Mouse (Mus musculus): Measurements from ENCODE around the gene Tnfrsf25. TPM values are rescaled to one million over a fixed set of nuclear protein-coding genes. Genes with fewer than 3 reads are reported as not detected.
A peak's percentile ranks its signal among the peaks of the same experiment; 100 is the strongest.

Gene Tnfrsf25
- total and polyA plus RNA-seq, 3 experiments: not detected

DNA sequence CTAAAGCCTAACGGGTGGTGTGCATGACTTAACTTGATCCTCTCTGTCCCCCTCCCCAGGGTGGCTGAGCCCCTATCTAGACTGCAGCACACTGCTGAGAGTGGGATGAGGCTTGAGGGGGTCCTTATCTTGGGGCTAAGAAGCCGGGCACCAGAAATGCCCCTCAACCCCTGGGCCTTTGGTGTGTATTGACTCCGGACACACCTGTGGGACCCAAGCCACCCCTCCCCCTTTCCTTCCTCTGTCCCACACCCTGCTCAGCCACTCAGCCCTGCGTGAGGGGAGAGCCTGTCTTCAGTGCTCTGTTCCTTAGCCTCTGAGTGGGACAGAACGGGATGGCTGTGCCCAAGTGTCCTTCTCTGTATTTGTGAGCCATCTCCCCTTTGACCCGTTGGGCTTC is 18.8 kb upstream of the Tnfrsf25 start:
- no peaks in the 10 kb centered on the region for H3K36me3 ChIP-seq (replicated peaks)
- ATAC-seq (ENCODE audit: extremely low read depth, insufficient number of reproducible peaks, low FRiP score, poor library complexity, severe bottlenecking): no peak
- H3K27me3 ChIP-seq (ENCODE audit: insufficient read depth, low read length): peaks cover 10% of the 10 kb centered on the region; the same call in 1 of the 2 replicates
- H3K4me1 ChIP-seq (ENCODE audit: insufficient read depth, low read depth, low read length): peaks cover 36% of the 10 kb centered on the region
- DNase-seq (ENCODE audit: low spot score): no peak
- no peaks in the 10 kb centered on the region for H3K9me3 ChIP-seq (replicated peaks)
- H3K4me3 ChIP-seq (ENCODE audit: low read depth, low read length): no peak overlapping the region
- TF ChIP-seq GATA1 (IDR thresholded peaks at IDR 0.05; ENCODE audit: borderline replicate concordance, low read length): no peak
- TF ChIP-seq CTCF (IDR thresholded peaks at IDR 0.05; ENCODE audit: low read depth, low read length): no peak
- no peak for TF ChIP-seq TAL1 (conservative IDR thresholded peaks at IDR 0.05; ENCODE audit: low read depth, low read length)
- no peak for TF ChIP-seq GATA2 (IDR thresholded peaks at IDR 0.05; ENCODE audit: borderline replicate concordance, low read depth, low read length)
- no peak for TF ChIP-seq POLR2AphosphoS5 (IDR thresholded peaks at IDR 0.05; ENCODE audit: insufficient replicate concordance, low read depth, low read length)

DNA sequence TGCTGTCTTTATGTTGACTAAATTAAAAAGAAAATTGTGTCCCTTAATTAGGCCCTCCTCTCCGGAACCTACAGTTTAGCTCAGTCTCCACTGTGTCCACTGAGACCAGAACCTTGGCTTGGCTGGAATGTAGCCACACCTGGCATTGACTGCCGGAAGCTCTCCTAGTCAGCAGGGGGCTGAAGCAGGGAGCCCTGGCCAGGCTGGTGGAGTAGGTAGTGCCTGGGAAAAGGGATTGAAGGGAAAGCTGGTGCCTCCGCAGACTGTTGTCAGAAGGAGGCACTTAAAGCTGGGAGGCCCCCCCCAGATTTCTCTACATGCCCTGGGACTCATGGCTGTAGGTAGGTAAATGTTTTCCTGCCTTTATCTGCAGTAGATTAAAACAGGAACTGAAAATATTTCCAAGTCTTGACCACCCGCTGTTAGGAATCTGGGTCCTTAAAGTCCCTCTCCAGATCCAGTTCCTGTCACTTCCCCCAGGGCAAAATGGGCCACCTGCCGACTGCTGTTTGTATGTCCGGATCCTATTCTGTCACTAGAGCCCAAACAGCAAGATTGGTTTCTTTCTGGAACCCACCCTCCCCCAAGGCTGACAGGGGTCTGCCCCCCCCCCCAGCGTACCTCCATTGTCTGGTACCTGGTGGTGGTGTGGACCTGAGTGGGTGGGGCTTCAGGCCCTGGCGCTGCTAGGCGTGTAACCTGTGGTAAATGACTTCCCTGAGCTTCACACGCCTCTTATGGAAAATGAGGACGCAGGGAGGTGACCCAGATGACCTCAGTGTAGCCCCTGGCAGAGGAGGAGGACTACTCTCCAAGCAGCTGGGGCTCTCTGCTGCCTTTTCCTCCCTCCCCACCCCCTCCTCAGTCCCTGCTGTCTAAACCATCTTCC is 17.6 kb upstream of the Tnfrsf25 start:
- Histone ChIP-seq H3K4me3 (ENCODE audit: low read depth, low read length) (no peak overlapping the region), H3K36me3 (replicated peaks) (no peaks in the 10 kb centered on the region), H3K4me1 (ENCODE audit: insufficient read depth, low read depth, low read length) (peaks cover 25% of the 10 kb centered on the region), H3K9me3 (replicated peaks) (no peaks in the 10 kb centered on the region), H3K27me3 (ENCODE audit: insufficient read depth, low read length) (peaks cover 10% of the 10 kb centered on the region; the same call in 1 of the 2 replicates)
- TF ChIP-seq CTCF (IDR thresholded peaks at IDR 0.05; ENCODE audit: low read depth, low read length): no peak
- TF ChIP-seq TAL1 (conservative IDR thresholded peaks at IDR 0.05; ENCODE audit: low read depth, low read length): no peak
- TF ChIP-seq GATA2 (IDR thresholded peaks at IDR 0.05; ENCODE audit: borderline replicate concordance, low read depth, low read length): no peak
- TF ChIP-seq GATA1 (IDR thresholded peaks at IDR 0.05; ENCODE audit: borderline replicate concordance, low read length): no peak
- no peak for TF ChIP-seq POLR2AphosphoS5 (IDR thresholded peaks at IDR 0.05; ENCODE audit: insufficient replicate concordance, low read depth, low read length)
- ATAC-seq (ENCODE audit: extremely low read depth, insufficient number of reproducible peaks, low FRiP score, poor library complexity, severe bottlenecking) (no peak), DNase-seq (ENCODE audit: low spot score) (no peak)

DNA sequence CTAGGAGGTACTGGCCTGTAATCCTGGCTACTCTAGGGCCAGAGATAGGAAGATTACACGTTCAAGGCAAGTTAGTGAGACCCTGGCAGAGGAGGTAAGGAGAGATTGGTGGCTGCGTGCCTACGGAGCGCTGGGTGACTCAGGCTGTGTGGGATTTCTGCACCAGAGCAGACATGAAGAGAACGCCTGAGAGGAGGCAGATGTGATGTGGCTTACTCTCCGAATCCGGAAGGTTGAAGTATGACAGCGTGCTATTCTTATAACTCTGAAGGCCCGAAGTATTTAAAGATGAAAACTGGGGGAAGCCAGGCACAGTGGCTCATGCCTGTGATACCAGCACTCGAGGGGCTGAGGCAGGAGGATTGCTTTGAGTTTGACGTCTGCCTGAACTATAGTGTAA is 15.2 kb upstream of the Tnfrsf25 start:
- H3K4me1 ChIP-seq (ENCODE audit: insufficient read depth, low read depth, low read length): peaks cover 15% of the 10 kb centered on the region
- H3K27me3 ChIP-seq (ENCODE audit: insufficient read depth, low read length): peaks cover 11% of the 10 kb centered on the region; the same call in 1 of the 2 replicates
- no peak for DNase-seq (ENCODE audit: low spot score)
- peaks cover 9% of the 10 kb centered on the region for H3K36me3 ChIP-seq (replicated peaks)
- no peak overlapping the region for H3K4me3 ChIP-seq (ENCODE audit: low read depth, low read length)
- no peaks in the 10 kb centered on the region for H3K9me3 ChIP-seq (replicated peaks)
- TF ChIP-seq CTCF (IDR thresholded peaks at IDR 0.05; ENCODE audit: low read depth, low read length): no peak
- no peak for TF ChIP-seq GATA1 (IDR thresholded peaks at IDR 0.05; ENCODE audit: borderline replicate concordance, low read length)
- no peak for ATAC-seq (ENCODE audit: extremely low read depth, insufficient number of reproducible peaks, low FRiP score, poor library complexity, severe bottlenecking)

GRCm38 (mm10) chr4:152101081-152101653 is 14.6 kb upstream of the Tnfrsf25 start:
- H3K9me3 ChIP-seq (replicated peaks): no peaks in the 10 kb centered on the region
- DNase-seq (ENCODE audit: low spot score): no peak
- peaks cover 11% of the 10 kb centered on the region; the same call in 1 of the 2 replicates for H3K27me3 ChIP-seq (ENCODE audit: insufficient read depth, low read length)
- TF ChIP-seq TAL1 (conservative IDR thresholded peaks at IDR 0.05; ENCODE audit: low read depth, low read length) (no peak), GATA2 (IDR thresholded peaks at IDR 0.05; ENCODE audit: borderline replicate concordance, low read depth, low read length) (no peak), GATA1 (IDR thresholded peaks at IDR 0.05; ENCODE audit: borderline replicate concordance, low read length) (no peak), CTCF (IDR thresholded peaks at IDR 0.05; ENCODE audit: low read depth, low read length) (no peak), POLR2AphosphoS5 (IDR thresholded peaks at IDR 0.05; ENCODE audit: insufficient replicate concordance, low read depth, low read length) (no peak)
- H3K4me1 ChIP-seq (ENCODE audit: insufficient read depth, low read depth, low read length): peaks cover 9% of the 10 kb centered on the region
- no peak for ATAC-seq (ENCODE audit: extremely low read depth, insufficient number of reproducible peaks, low FRiP score, poor library complexity, severe bottlenecking)
- peaks cover 9% of the 10 kb centered on the region for H3K36me3 ChIP-seq (replicated peaks)
- no peak overlapping the region; the same call in 1 of the 2 replicates for H3K4me3 ChIP-seq (ENCODE audit: low read depth, low read length)

- ATAC-seq (ENCODE audit: extremely low read depth, insufficient number of reproducible peaks, low FRiP score, poor library complexity, severe bottlenecking) (no peak), DNase-seq (ENCODE audit: low spot score) (no peak)
- peaks cover 6% of the 10 kb centered on the region for H3K4me1 ChIP-seq (ENCODE audit: insufficient read depth, low read depth, low read length)
- H3K4me3 ChIP-seq (ENCODE audit: low read depth, low read length): no peak overlapping the region
- H3K36me3 ChIP-seq (replicated peaks): peaks cover 9% of the 10 kb centered on the region
- peaks cover 8% of the 10 kb centered on the region; the same call in 1 of the 2 replicates for H3K27me3 ChIP-seq (ENCODE audit: insufficient read depth, low read length)
- TF ChIP-seq CTCF (IDR thresholded peaks at IDR 0.05; ENCODE audit: low read depth, low read length): no peak
- TF ChIP-seq TAL1 (conservative IDR thresholded peaks at IDR 0.05; ENCODE audit: low read depth, low read length): no peak
- TF ChIP-seq GATA2 (IDR thresholded peaks at IDR 0.05; ENCODE audit: borderline replicate concordance, low read depth, low read length): no peak
- TF ChIP-seq POLR2AphosphoS5 (IDR thresholded peaks at IDR 0.05; ENCODE audit: insufficient replicate concordance, low read depth, low read length): no peak
- no peak for TF ChIP-seq GATA1 (IDR thresholded peaks at IDR 0.05; ENCODE audit: borderline replicate concordance, low read length)
- H3K9me3 ChIP-seq (replicated peaks): no peaks in the 10 kb centered on the region
Measured at GRCm38 (mm10) chr4:152101921-152102320, 13.8 kb upstream of the Tnfrsf25 start.

DNA sequence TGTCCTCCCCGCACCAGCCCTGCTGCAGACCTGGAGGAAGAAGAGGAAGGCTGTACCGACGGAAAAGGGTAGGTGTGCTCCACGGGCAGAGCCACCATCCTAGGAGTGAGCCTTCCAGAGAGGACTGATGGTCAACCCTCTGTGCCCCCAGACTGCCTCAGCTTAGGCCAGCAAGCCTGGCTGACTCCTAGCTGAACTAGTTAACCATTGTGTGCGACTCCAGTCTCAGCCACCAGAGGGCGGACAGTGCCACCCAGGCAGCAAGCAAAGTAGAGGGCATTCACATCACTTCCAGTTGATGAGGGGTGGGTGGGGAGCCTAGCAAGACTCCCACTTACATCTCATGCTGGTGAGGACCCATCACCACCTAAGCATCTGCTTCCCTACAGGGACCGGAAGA is 12.7 kb upstream of the Tnfrsf25 start:
- Histone ChIP-seq H3K36me3 (replicated peaks) (peaks cover 9% of the 10 kb centered on the region), H3K4me3 (ENCODE audit: low read depth, low read length) (no peak overlapping the region), H3K9me3 (replicated peaks) (no peaks in the 10 kb centered on the region), H3K27me3 (ENCODE audit: insufficient read depth, low read length) (peaks cover 8% of the 10 kb centered on the region; the same call in 1 of the 2 replicates), H3K4me1 (ENCODE audit: insufficient read depth, low read depth, low read length) (peaks cover 17% of the 10 kb centered on the region)
- TF ChIP-seq CTCF (IDR thresholded peaks at IDR 0.05; ENCODE audit: low read depth, low read length) (peak; percentile 97), POLR2AphosphoS5 (IDR thresholded peaks at IDR 0.05; ENCODE audit: insufficient replicate concordance, low read depth, low read length) (no peak)
- ATAC-seq (ENCODE audit: extremely low read depth, insufficient number of reproducible peaks, low FRiP score, poor library complexity, severe bottlenecking) (peak; percentile 56; the same call in 1 of the 2 replicates), DNase-seq (ENCODE audit: low spot score) (peak; percentile 65)
